Mouse (Mus musculus): ENCODE results near the gene Psg17.

GRCm38 (mm10) chr7:18821507-18821906, at the start of gene Psg17:
- TF ChIP-seq MYOD1 (IDR thresholded peaks at IDR 0.05; ENCODE audit: control insufficient read depth, insufficient read length, low read depth): no peak
- no peak for TF ChIP-seq CTCF (IDR thresholded peaks at IDR 0.05; ENCODE audit: control insufficient read depth, insufficient read depth, insufficient read length)
- TF ChIP-seq MYOG (IDR thresholded peaks at IDR 0.05; ENCODE audit: control insufficient read depth, extremely low read depth, insufficient read length): no peak
- no peak for TF ChIP-seq CEBPB (IDR thresholded peaks at IDR 0.05; ENCODE audit: low read depth)
